Mouse (Mus musculus): Measurements from ENCODE around the gene Cds1. TPM values are rescaled to one million over a fixed set of nuclear protein-coding genes. Genes with fewer than 3 reads are reported as not detected.

The Cds1 gene
- 15.9 and 22.9 TPM in 2 replicates for polyA plus RNA-seq (2011; ENCODE audit: insufficient read depth, insufficient read length, low read depth, missing spikeins)

DNA sequence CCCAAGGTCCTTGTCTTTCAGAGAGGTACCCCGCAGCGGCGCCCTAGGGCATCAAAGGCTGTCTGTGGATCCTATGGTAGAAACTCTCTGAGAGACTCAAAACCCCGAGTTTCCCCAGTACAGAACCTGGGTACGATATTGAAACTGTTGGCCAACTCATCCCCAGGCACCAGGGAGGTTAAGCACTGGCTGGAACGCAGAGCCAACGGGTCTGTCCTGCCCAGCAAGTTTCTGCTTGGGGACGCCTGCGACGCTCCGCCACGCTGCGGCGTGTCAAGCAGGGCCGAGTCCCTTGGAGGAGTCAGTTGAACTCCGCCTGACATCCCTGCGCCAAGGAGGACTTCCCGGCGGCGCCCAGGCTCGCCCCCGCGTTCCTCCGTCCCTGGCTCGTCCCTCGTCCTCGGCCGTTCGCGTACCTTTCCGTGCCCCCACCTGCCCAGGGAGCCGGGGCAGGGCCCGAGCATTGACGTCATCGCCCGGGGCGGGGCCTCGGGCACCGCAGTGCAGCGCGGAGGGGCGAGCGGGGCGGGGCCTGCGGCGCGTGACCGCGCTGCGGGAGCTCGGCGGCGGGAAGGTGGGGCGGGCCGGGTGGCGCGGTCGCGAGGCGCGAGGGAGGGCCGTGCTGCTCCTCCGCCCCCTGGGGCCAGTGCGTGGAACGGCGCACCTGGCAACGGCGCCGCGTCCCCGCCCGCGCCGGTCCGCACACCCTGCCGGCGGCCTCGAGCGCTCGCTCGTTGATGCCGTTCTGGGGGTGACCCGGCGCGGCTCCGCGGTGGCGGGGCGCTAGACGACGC, at the start of gene Cds1:
TSS of gene Cds1 (plus strand) at position 577 of the 794 bp plus-strand sequence.
- Histone ChIP-seq H3K36me3 (ENCODE audit: control insufficient read depth, insufficient read depth, low read length, poor library complexity, severe bottlenecking) (no peaks in the 10 kb centered on the region), H3K27ac (ENCODE audit: insufficient read depth, low read length) (no peak within 1 kb of the TSS), H3K4me1 (ENCODE audit: control insufficient read depth, insufficient read depth, low read length) (peaks cover 4% of the 10 kb centered on the region), H3K4me3 (ENCODE audit: low read depth, low read length) (peak within 1 kb of the TSS; percentile 69), H3K9me3 (replicated peaks; ENCODE audit: control insufficient read depth, insufficient read depth, low read length, poor library complexity, severe bottlenecking) (no peaks in the 10 kb centered on the region), H3K9ac (ENCODE audit: low read depth, poor library complexity, severe bottlenecking) (peak within 1 kb of the TSS; percentile 76), H3K27me3 (ENCODE audit: control insufficient read depth, insufficient read depth, low read length, poor library complexity, severe bottlenecking) (peaks cover 4% of the 10 kb centered on the region; the same call in 1 of the 2 replicates)
- TF ChIP-seq POLR2A (IDR thresholded peaks at IDR 0.05; ENCODE audit: insufficient read depth, low read length) = no peak
- no peak for TF ChIP-seq EP300 (IDR thresholded peaks at IDR 0.05; ENCODE audit: insufficient read depth, low read depth, low read length)
- TF ChIP-seq CTCF (IDR thresholded peaks at IDR 0.05; ENCODE audit: low read depth, low read length) = no peak

DNA sequence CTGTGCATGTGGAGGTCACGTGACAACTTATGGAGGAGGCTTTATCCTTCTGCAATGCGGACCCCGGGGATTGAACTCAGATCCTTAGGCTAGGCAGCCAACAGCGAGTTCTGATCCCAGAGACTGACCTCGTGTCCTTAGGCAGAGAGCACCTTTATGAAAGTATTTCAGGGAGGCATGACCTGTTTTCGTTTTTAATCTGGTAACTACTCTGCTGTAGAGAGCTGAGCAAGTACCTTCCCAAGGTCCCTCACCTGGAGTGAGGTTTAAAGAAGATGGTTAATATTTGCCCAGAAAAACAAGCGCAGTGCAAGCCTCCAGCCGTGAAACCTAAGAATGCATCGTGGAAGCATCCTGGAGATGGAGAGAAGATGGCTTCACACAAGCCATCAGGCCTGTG, 40.7 kb upstream of the Cds1 start:
- Histone ChIP-seq H3K4me3 (ENCODE audit: low read depth, low read length) (no peak overlapping the region), H3K27ac (ENCODE audit: insufficient read depth, low read length) (no peak overlapping the region), H3K9me3 (replicated peaks; ENCODE audit: control insufficient read depth, insufficient read depth, low read length, poor library complexity, severe bottlenecking) (no peaks in the 10 kb centered on the region), H3K36me3 (ENCODE audit: control insufficient read depth, insufficient read depth, low read length, poor library complexity, severe bottlenecking) (no peaks in the 10 kb centered on the region), H3K4me1 (ENCODE audit: control insufficient read depth, insufficient read depth, low read length) (peaks cover 6% of the 10 kb centered on the region), H3K27me3 (ENCODE audit: control insufficient read depth, insufficient read depth, low read length, poor library complexity, severe bottlenecking) (no peaks in the 10 kb centered on the region), H3K9ac (ENCODE audit: low read depth, poor library complexity, severe bottlenecking) (no peak overlapping the region)
- TF ChIP-seq CTCF (IDR thresholded peaks at IDR 0.05; ENCODE audit: low read depth, low read length) (no peak), EP300 (IDR thresholded peaks at IDR 0.05; ENCODE audit: insufficient read depth, low read depth, low read length) (no peak), POLR2A (IDR thresholded peaks at IDR 0.05; ENCODE audit: insufficient read depth, low read length) (no peak)

DNA sequence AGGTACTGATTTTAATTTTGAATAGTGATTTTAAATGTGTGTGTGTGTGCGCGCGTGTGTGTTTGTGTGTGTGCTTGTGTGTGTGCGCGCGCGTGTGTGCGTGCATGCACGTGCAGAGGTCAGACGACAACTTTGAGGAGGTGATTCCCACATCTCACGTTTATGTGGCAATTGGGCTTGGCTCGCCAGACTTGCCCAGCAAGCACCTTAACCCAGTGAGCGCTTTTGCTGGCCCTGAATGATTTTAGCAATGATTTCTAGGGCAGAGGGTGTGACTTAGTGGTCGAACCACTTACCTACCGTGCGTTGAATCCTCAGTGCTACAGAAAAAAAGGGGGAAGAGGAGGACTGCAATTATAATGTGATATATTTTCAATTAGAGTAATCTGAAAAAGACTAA, 40.2 kb upstream of the Cds1 start:
- Histone ChIP-seq H3K4me3 (ENCODE audit: low read depth, low read length) (no peak overlapping the region), H3K27me3 (ENCODE audit: control insufficient read depth, insufficient read depth, low read length, poor library complexity, severe bottlenecking) (no peaks in the 10 kb centered on the region), H3K36me3 (ENCODE audit: control insufficient read depth, insufficient read depth, low read length, poor library complexity, severe bottlenecking) (no peaks in the 10 kb centered on the region), H3K9ac (ENCODE audit: low read depth, poor library complexity, severe bottlenecking) (no peak overlapping the region), H3K27ac (ENCODE audit: insufficient read depth, low read length) (no peak overlapping the region), H3K4me1 (ENCODE audit: control insufficient read depth, insufficient read depth, low read length) (peaks cover 6% of the 10 kb centered on the region), H3K9me3 (replicated peaks; ENCODE audit: control insufficient read depth, insufficient read depth, low read length, poor library complexity, severe bottlenecking) (no peaks in the 10 kb centered on the region)
- TF ChIP-seq EP300 (IDR thresholded peaks at IDR 0.05; ENCODE audit: insufficient read depth, low read depth, low read length) = no peak
- no peak for TF ChIP-seq CTCF (IDR thresholded peaks at IDR 0.05; ENCODE audit: low read depth, low read length)
- TF ChIP-seq POLR2A (IDR thresholded peaks at IDR 0.05; ENCODE audit: insufficient read depth, low read length) = no peak

DNA sequence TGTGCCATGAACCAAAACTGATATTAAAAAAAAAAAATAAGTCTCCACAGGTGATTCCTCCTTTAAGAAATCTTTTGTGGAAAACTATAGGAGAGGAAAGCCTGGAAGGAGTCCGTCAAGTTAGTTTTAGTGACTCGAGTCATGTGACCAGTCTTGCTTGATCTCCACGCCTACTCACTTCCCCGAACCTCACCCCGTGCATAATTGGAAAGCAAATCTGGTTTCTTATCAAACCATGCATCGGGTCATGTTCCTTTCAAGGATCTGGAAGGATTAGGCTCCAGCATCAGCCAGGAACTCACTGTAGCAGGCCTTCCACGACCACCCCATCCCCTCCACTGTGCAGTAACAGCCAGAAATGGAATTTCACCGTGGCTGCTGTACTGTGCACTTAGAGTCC, 39.2 kb upstream of the Cds1 start:
- H3K9ac ChIP-seq (ENCODE audit: low read depth, poor library complexity, severe bottlenecking) = no peak overlapping the region
- no peaks in the 10 kb centered on the region for H3K36me3 ChIP-seq (ENCODE audit: control insufficient read depth, insufficient read depth, low read length, poor library complexity, severe bottlenecking)
- H3K4me1 ChIP-seq (ENCODE audit: control insufficient read depth, insufficient read depth, low read length) = peaks cover 4% of the 10 kb centered on the region
- H3K4me3 ChIP-seq (ENCODE audit: low read depth, low read length) = no peak overlapping the region
- H3K27ac ChIP-seq (ENCODE audit: insufficient read depth, low read length) = no peak overlapping the region
- TF ChIP-seq POLR2A (IDR thresholded peaks at IDR 0.05; ENCODE audit: insufficient read depth, low read length) = no peak
- no peak for TF ChIP-seq EP300 (IDR thresholded peaks at IDR 0.05; ENCODE audit: insufficient read depth, low read depth, low read length)
- TF ChIP-seq CTCF (IDR thresholded peaks at IDR 0.05; ENCODE audit: low read depth, low read length) = no peak
- no peaks in the 10 kb centered on the region for H3K27me3 ChIP-seq (ENCODE audit: control insufficient read depth, insufficient read depth, low read length, poor library complexity, severe bottlenecking)
- no peaks in the 10 kb centered on the region for H3K9me3 ChIP-seq (replicated peaks; ENCODE audit: control insufficient read depth, insufficient read depth, low read length, poor library complexity, severe bottlenecking)

DNA sequence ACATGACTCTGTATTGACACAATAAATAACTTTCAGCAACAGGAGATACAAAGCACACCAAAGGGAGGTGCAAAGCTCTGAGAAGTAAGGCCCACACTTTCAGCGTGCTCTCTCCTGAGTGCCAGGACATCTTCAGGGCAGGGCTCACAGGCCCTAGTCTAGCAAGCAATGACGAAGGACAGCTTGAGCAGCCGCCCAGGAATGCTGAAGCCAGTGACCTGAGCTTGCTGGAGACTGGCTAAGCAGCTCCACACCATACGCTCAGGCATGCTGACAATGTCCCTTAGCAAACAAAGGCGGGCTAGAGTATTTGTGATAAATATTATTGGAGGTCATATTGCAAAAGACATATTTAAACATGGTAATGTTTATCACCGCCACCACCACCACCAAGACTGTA, 38.6 kb upstream of the Cds1 start:
- Histone ChIP-seq H3K9me3 (replicated peaks; ENCODE audit: control insufficient read depth, insufficient read depth, low read length, poor library complexity, severe bottlenecking) (no peaks in the 10 kb centered on the region), H3K27ac (ENCODE audit: insufficient read depth, low read length) (no peak overlapping the region), H3K9ac (ENCODE audit: low read depth, poor library complexity, severe bottlenecking) (no peak overlapping the region), H3K36me3 (ENCODE audit: control insufficient read depth, insufficient read depth, low read length, poor library complexity, severe bottlenecking) (no peaks in the 10 kb centered on the region), H3K4me3 (ENCODE audit: low read depth, low read length) (no peak overlapping the region), H3K27me3 (ENCODE audit: control insufficient read depth, insufficient read depth, low read length, poor library complexity, severe bottlenecking) (no peaks in the 10 kb centered on the region), H3K4me1 (ENCODE audit: control insufficient read depth, insufficient read depth, low read length) (no peaks in the 10 kb centered on the region)
- TF ChIP-seq EP300 (IDR thresholded peaks at IDR 0.05; ENCODE audit: insufficient read depth, low read depth, low read length) (no peak), POLR2A (IDR thresholded peaks at IDR 0.05; ENCODE audit: insufficient read depth, low read length) (no peak), CTCF (IDR thresholded peaks at IDR 0.05; ENCODE audit: low read depth, low read length) (no peak)

DNA sequence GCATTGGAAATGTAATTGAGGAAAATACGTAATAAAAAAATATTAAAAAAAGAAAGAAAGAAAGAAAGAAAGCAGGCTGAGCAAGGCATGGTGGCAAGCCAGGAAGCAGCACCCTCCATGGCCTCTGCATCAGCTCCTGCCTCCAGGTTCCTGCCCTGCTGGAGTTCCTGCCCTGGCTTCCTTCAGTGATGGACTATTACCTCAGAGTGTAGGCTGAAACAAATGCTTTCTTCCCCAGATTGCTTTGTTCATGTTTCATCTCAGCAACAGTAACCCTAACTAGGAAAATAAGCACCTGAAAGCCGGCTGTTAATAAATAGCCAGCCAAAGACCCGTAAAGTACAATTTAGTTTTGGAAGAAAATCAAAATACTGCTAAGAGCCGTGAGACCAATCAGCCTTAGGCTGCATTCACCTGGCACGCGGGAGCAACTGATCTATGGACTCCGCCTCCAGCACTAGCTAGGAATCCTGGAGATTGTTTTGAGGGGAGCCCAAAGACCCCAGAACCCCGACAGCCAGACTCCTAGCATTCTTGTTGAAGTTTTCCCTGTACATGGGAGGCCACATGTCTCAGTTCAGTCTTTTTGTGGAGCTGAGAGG, 36.5 kb upstream of the Cds1 start:
- H3K4me1 ChIP-seq (ENCODE audit: control insufficient read depth, insufficient read depth, low read length) = no peaks in the 10 kb centered on the region
- H3K9ac ChIP-seq (ENCODE audit: low read depth, poor library complexity, severe bottlenecking) = no peak overlapping the region
- no peaks in the 10 kb centered on the region for H3K27me3 ChIP-seq (ENCODE audit: control insufficient read depth, insufficient read depth, low read length, poor library complexity, severe bottlenecking)
- H3K9me3 ChIP-seq (replicated peaks; ENCODE audit: control insufficient read depth, insufficient read depth, low read length, poor library complexity, severe bottlenecking) = no peaks in the 10 kb centered on the region
- H3K4me3 ChIP-seq (ENCODE audit: low read depth, low read length) = no peak overlapping the region
- no peaks in the 10 kb centered on the region for H3K36me3 ChIP-seq (ENCODE audit: control insufficient read depth, insufficient read depth, low read length, poor library complexity, severe bottlenecking)
- no peak overlapping the region for H3K27ac ChIP-seq (ENCODE audit: insufficient read depth, low read length)
- TF ChIP-seq CTCF (IDR thresholded peaks at IDR 0.05; ENCODE audit: low read depth, low read length) (no peak), POLR2A (IDR thresholded peaks at IDR 0.05; ENCODE audit: insufficient read depth, low read length) (no peak), EP300 (IDR thresholded peaks at IDR 0.05; ENCODE audit: insufficient read depth, low read depth, low read length) (no peak)

All from ES-Bruce4 (cell line).